ENCODE assay signal across 7 mouse cellular contexts in the genomic region with DNA sequence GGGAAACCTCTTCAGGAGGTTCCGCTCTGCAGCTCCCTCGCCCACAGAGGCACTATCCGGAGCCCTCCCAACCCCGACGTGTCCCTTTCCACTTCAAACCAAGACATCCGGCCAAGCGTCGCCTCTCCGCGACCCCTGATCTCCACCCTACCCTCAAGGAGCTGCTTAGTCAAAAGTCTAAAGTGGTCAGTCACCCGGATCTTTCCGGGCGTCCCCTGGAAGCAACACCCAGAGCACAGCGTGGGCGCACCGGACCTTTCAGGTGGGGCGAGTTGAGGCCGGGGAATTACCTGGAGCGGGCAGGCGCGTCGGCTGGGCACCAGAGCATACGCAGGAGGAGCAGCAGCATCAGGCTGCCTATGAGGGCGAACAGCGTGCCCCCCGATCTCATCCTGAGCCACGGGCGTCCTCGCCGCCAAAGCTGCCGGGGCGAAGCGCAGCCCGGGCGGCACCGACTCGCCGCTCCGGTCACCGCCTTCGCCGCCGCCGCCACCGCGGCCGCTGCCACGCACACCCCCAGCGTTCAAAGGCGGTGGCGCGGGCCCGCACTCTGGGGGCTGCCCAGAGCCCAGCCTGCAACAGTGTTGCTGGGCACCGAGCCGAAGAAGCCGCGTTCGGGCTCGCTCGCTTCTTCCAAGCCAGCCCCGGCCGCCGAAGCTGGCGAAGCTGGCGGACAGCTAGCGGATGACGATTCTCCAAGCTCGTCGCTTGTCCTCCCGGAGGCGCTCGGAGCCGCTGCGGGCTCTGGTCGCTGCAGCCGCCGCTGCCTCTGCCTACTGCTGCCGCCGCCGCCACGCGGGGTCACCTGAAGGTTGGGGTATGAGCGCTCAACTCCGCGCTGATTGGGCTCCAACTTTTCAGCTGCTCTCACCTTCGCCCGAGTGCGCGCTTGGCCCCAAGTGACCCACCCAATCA. TPM values are rescaled to one million over a fixed set of nuclear protein-coding genes. Genes with fewer than 3 reads are reported as not detected.
DNase-seq lines count a peak whose midpoint lies in the region; ATAC-seq and TF ChIP-seq lines count a peak whose summit lies in the region.

No protein-coding gene starts in this region.

- H3K79me2 ChIP-seq in liver, adult 2 months (ENCODE audit: control insufficient read depth, insufficient read depth, low read length), result no peaks in the 10 kb centered on the region

- H3K9me3 ChIP-seq in intestine, embryonic 16.5 days (ENCODE audit: control insufficient read depth, low read length), result no peaks in the 10 kb centered on the region
- H3K9me3 ChIP-seq in stomach, embryonic 15.5 days, result no peaks in the 10 kb centered on the region

- H3K27me3 ChIP-seq in intestine, embryonic 16.5 days (replicated peaks; ENCODE audit: control insufficient read depth, insufficient read depth, low read length), result peaks cover 22% of the 10 kb centered on the region
- H3K27me3 ChIP-seq in liver, adult 2 months (ENCODE audit: control insufficient read depth, insufficient read depth, low read length), result peaks cover 11% of the 10 kb centered on the region
- H3K27me3 ChIP-seq in stomach, embryonic 15.5 days (replicated peaks), result peaks cover 21% of the 10 kb centered on the region

- H3K4me2 ChIP-seq in intestine, embryonic 16.5 days (ENCODE audit: low read depth, low read length), result peak overlapping the region; percentile 92
- peak overlapping the region; percentile 87 for H3K4me2 ChIP-seq in stomach, embryonic 15.5 days

- H3K9ac ChIP-seq in intestine, embryonic 16.5 days (ENCODE audit: low read depth, low read length), result peak overlapping the region; percentile 50
- H3K9ac ChIP-seq in liver, adult 2 months (ENCODE audit: low read depth, low read length), result no peak overlapping the region
- H3K9ac ChIP-seq in stomach, embryonic 15.5 days, result peak overlapping the region; percentile 27; the same call in 1 of the 2 replicates

- WGBS in intestine, embryonic 16.5 days, result under 1% methylated on average over 84 of the region's 89 CpGs
- WGBS in liver, adult 2 months, result 1% methylated on average over 89 of the region's 89 CpGs
- under 1% methylated on average over 87 of the region's 89 CpGs for WGBS in stomach, embryonic 15.5 days

- peak; percentile 76 for DNase-seq in R1 (ENCODE audit: low read depth, low spot score)
- peak; percentile 55 for DNase-seq in brain, adult 2 months (ENCODE audit: low read depth, low spot score)
- no peak for DNase-seq in liver, adult 2 months (ENCODE audit: extremely low read depth, low read depth, low spot score)
- peak; percentile 75 for DNase-seq in naive thymus-derived CD4-positive, alpha-beta T cell, adult 2 months (ENCODE audit: low read depth)

- no peak overlapping the region for H3K27ac ChIP-seq in intestine, embryonic 16.5 days (ENCODE audit: low read length)
- H3K27ac ChIP-seq in liver, adult 2 months (replicated peaks; ENCODE audit: insufficient read depth, low read depth, low read length), result no peak overlapping the region
- no peak overlapping the region for H3K27ac ChIP-seq in stomach, embryonic 15.5 days

- H3K36me3 ChIP-seq in intestine, embryonic 16.5 days (ENCODE audit: control insufficient read depth, insufficient read depth, low read length), result no peaks in the 10 kb centered on the region
- H3K36me3 ChIP-seq in liver, adult 2 months (ENCODE audit: control insufficient read depth, insufficient read depth, low read length), result no peaks in the 10 kb centered on the region
- no peaks in the 10 kb centered on the region for H3K36me3 ChIP-seq in stomach, embryonic 15.5 days

- no peak for TF ChIP-seq POLR2A in liver, adult 2 months (IDR thresholded peaks at IDR 0.05; ENCODE audit: extremely low read depth, insufficient read depth, low read length)

- peak; percentile 44 for ATAC-seq in granulocyte monocyte progenitor cell, adult 5-6 weeks (replicated peaks; ENCODE audit: poor library complexity, severe bottlenecking)
- peak; percentile 78 for ATAC-seq in intestine, embryonic 16.5 days
- peak; percentile 76 for ATAC-seq in stomach, embryonic 15.5 days (ENCODE audit: insufficient read depth, low FRiP score, low read depth)

- TF ChIP-seq CTCF in liver, adult 2 months (IDR thresholded peaks at IDR 0.05; ENCODE audit: low read depth, low read length), result no peak

- peak overlapping the region; percentile 55 for H3K4me3 ChIP-seq in intestine, embryonic 16.5 days (ENCODE audit: low read length)
- peak overlapping the region; percentile 46; the same call in 1 of the 2 replicates for H3K4me3 ChIP-seq in liver, adult 2 months (ENCODE audit: insufficient read depth, low read depth, low read length)
- H3K4me3 ChIP-seq in stomach, embryonic 15.5 days (replicated peaks), result peak overlapping the region; percentile 49

- H3K4me1 ChIP-seq in intestine, embryonic 16.5 days (ENCODE audit: control insufficient read depth, insufficient read depth, low read length), result peaks cover 4% of the 10 kb centered on the region; the same call in 1 of the 2 replicates
- no peaks in the 10 kb centered on the region for H3K4me1 ChIP-seq in liver, adult 2 months (ENCODE audit: control insufficient read depth, insufficient read depth, low read length)
- no peaks in the 10 kb centered on the region for H3K4me1 ChIP-seq in stomach, embryonic 15.5 days

RNA-seq across cellular contexts. Expression of a gene that starts 0.6 kb away (rescaled TPM):
- total RNA-seq in granulocyte monocyte progenitor cell, adult 5-6 weeks (2014; fragmentation: Nextera tagmentation), result 0.38 and 1.9 TPM in 2 replicates
- total RNA-seq in granulocyte monocyte progenitor cell, adult 5-6 weeks (2017), result 1.1 and 2.8 TPM in 2 replicates
- 0.33 and 0.49 TPM in 2 replicates for polyA plus RNA-seq in intestine, embryonic 16.5 days (2015; fragmentation: Nextera tagmentation; extraction: Ambion mirVana)
- 0.07 and 0.09 TPM in 2 replicates for total RNA-seq in liver, adult 2 months (2014; rRNA removed)
- polyA plus RNA-seq in liver, adult 2 months (2012; rRNA removed), result 0.01 TPM in 1 of 2 replicates, not detected in the other
- polyA plus RNA-seq in stomach, embryonic 15.5 days (2015; fragmentation: Nextera tagmentation; extraction: Ambion mirVana), result 0.84 and 0.96 TPM in 2 replicates
